Mouse (Mus musculus): ENCODE results near the gene Tcaf3. TPM values are rescaled to one million over a fixed set of nuclear protein-coding genes. Genes with fewer than 3 reads are reported as not detected.

Tcaf3 gene
- polyA plus RNA-seq, 1 experiment from 2014 or later: not detected

GRCm38 (mm10) chr6:42577433-42577832, 20.1 kb downstream of the Tcaf3 start:
- H3K9me3 ChIP-seq: no peaks in the 10 kb centered on the region
- no peak overlapping the region for H3K4me3 ChIP-seq
- no peaks in the 10 kb centered on the region for H3K4me1 ChIP-seq (replicated peaks)
- H3K4me2 ChIP-seq: no peak overlapping the region
- H3K9ac ChIP-seq: no peak overlapping the region
- no peak overlapping the region for H3K27ac ChIP-seq
- no peak for ATAC-seq (ENCODE audit: low FRiP score)
- 98% methylated on average over 2 of the region's 2 CpGs for WGBS
- no peaks in the 10 kb centered on the region for H3K36me3 ChIP-seq
- H3K27me3 ChIP-seq: no peaks in the 10 kb centered on the region

- Histone ChIP-seq H3K36me3 (no peaks in the 10 kb centered on the region), H3K9ac (no peak overlapping the region), H3K4me3 (no peak overlapping the region), H3K4me1 (replicated peaks) (no peaks in the 10 kb centered on the region), H3K27ac (no peak overlapping the region), H3K4me2 (no peak overlapping the region), H3K9me3 (no peaks in the 10 kb centered on the region), H3K27me3 (no peaks in the 10 kb centered on the region)
- ATAC-seq (ENCODE audit: low FRiP score): no peak
- 81% methylated on average over 2 of the region's 2 CpGs for WGBS
Observed at GRCm38 (mm10) chr6:42568205-42568604, 29.3 kb downstream of the Tcaf3 start.

GRCm38 (mm10) chr6:42566076-42566598, 31.4 kb downstream of the Tcaf3 start:
- Histone ChIP-seq H3K36me3 (no peaks in the 10 kb centered on the region), H3K27ac (no peak overlapping the region), H3K27me3 (no peaks in the 10 kb centered on the region), H3K4me3 (no peak overlapping the region), H3K9me3 (no peaks in the 10 kb centered on the region), H3K9ac (no peak overlapping the region), H3K4me2 (no peak overlapping the region), H3K4me1 (replicated peaks) (no peaks in the 10 kb centered on the region)
- no peak for ATAC-seq (ENCODE audit: low FRiP score)
- WGBS: 94% methylated on average over 2 of the region's 2 CpGs

GRCm38 (mm10) chr6:42562280-42562679, 35.2 kb downstream of the Tcaf3 start:
- H3K4me3 ChIP-seq: no peak overlapping the region
- no peaks in the 10 kb centered on the region for H3K4me1 ChIP-seq (replicated peaks)
- H3K4me2 ChIP-seq: no peak overlapping the region
- 70% methylated on average over 2 of the region's 2 CpGs for WGBS
- no peak for ATAC-seq (ENCODE audit: low FRiP score)
- H3K27me3 ChIP-seq: no peaks in the 10 kb centered on the region
- no peaks in the 10 kb centered on the region for H3K9me3 ChIP-seq
- no peak overlapping the region for H3K27ac ChIP-seq
- no peak overlapping the region for H3K9ac ChIP-seq
- no peaks in the 10 kb centered on the region for H3K36me3 ChIP-seq

- H3K9me3 ChIP-seq: no peaks in the 10 kb centered on the region
- no peaks in the 10 kb centered on the region for H3K27me3 ChIP-seq
- H3K9ac ChIP-seq: no peak overlapping the region
- no peaks in the 10 kb centered on the region for H3K36me3 ChIP-seq
- H3K27ac ChIP-seq: no peak overlapping the region
- H3K4me3 ChIP-seq: no peak overlapping the region
- no peak overlapping the region for H3K4me2 ChIP-seq
- WGBS: 82% methylated on average over 5 of the region's 5 CpGs
- no peaks in the 10 kb centered on the region for H3K4me1 ChIP-seq (replicated peaks)
- ATAC-seq (ENCODE audit: low FRiP score): no peak
Observed at GRCm38 (mm10) chr6:42560885-42561284, 36.6 kb downstream of the Tcaf3 start.

- Histone ChIP-seq H3K27ac (no peak overlapping the region), H3K4me3 (no peak overlapping the region), H3K4me2 (no peak overlapping the region), H3K9me3 (no peaks in the 10 kb centered on the region), H3K4me1 (replicated peaks) (no peaks in the 10 kb centered on the region), H3K27me3 (no peaks in the 10 kb centered on the region), H3K9ac (no peak overlapping the region), H3K36me3 (no peaks in the 10 kb centered on the region)
- ATAC-seq (ENCODE audit: low FRiP score): no peak
- 97% methylated on average over 14 of the region's 14 CpGs for WGBS
Observed at GRCm38 (mm10) chr6:42558641-42559040, 38.9 kb downstream of the Tcaf3 start.

- H3K9me3 ChIP-seq: no peaks in the 10 kb centered on the region
- H3K4me1 ChIP-seq (replicated peaks): no peaks in the 10 kb centered on the region
- no peak within 1 kb of the TSS for H3K9ac ChIP-seq
- H3K27ac ChIP-seq: no peak within 1 kb of the TSS
- H3K4me3 ChIP-seq: no peak within 1 kb of the TSS
- H3K36me3 ChIP-seq: no peaks in the 10 kb centered on the region
- no peak for ATAC-seq (ENCODE audit: low FRiP score)
- WGBS: 94% methylated on average over 4 of the region's 4 CpGs
- no peaks in the 10 kb centered on the region for H3K27me3 ChIP-seq
- no peak within 1 kb of the TSS for H3K4me2 ChIP-seq
Observed at GRCm38 (mm10) chr6:42547461-42547860, 50.0 kb downstream of the Tcaf3 start, which contains the start of gene Olfr455. Gene Olfr455, minus strand, starts transcription at chr6:42547587.

GRCm38 (mm10) chr6:42546180-42546579, 51.3 kb downstream of the Tcaf3 start:
- Histone ChIP-seq H3K4me2 (no peak overlapping the region), H3K4me1 (replicated peaks) (no peaks in the 10 kb centered on the region), H3K27ac (no peak overlapping the region), H3K36me3 (no peaks in the 10 kb centered on the region), H3K4me3 (no peak overlapping the region), H3K9me3 (no peaks in the 10 kb centered on the region), H3K9ac (no peak overlapping the region), H3K27me3 (no peaks in the 10 kb centered on the region)
- ATAC-seq (ENCODE audit: low FRiP score): no peak
- WGBS: 93% methylated on average over 2 of the region's 2 CpGs

GRCm38 (mm10) chr6:42545451-42545885, 52.0 kb downstream of the Tcaf3 start:
- ATAC-seq (ENCODE audit: low FRiP score): no peak
- WGBS: 69% methylated on average over 2 of the region's 2 CpGs
- no peak overlapping the region for H3K9ac ChIP-seq

GRCm38 (mm10) chr6:42544846-42545245, 52.6 kb downstream of the Tcaf3 start:
- H3K4me2 ChIP-seq: no peak overlapping the region
- no peaks in the 10 kb centered on the region for H3K4me1 ChIP-seq (replicated peaks)
- no peak overlapping the region for H3K9ac ChIP-seq
- 69% methylated on average over 1 of the region's 1 CpGs for WGBS
- H3K36me3 ChIP-seq: no peaks in the 10 kb centered on the region
- no peak overlapping the region for H3K27ac ChIP-seq
- no peaks in the 10 kb centered on the region for H3K27me3 ChIP-seq
- no peak for ATAC-seq (ENCODE audit: low FRiP score)
- H3K9me3 ChIP-seq: no peaks in the 10 kb centered on the region
- H3K4me3 ChIP-seq: no peak overlapping the region

More at GRCm38 (mm10) chr6:42545451-42545885, 52.0 kb downstream of the Tcaf3 start:
- Histone ChIP-seq H3K27ac (no peak overlapping the region), H3K4me3 (no peak overlapping the region), H3K4me1 (replicated peaks) (no peaks in the 10 kb centered on the region), H3K27me3 (no peaks in the 10 kb centered on the region), H3K36me3 (no peaks in the 10 kb centered on the region), H3K4me2 (no peak overlapping the region), H3K9me3 (no peaks in the 10 kb centered on the region)

GRCm38 (mm10) chr6:42542036-42543031, 55.2 kb downstream of the Tcaf3 start:
- H3K4me2 ChIP-seq: no peak overlapping the region
- 73% methylated on average over 4 of the region's 4 CpGs for WGBS
- H3K9ac ChIP-seq: no peak overlapping the region
- H3K9me3 ChIP-seq: no peaks in the 10 kb centered on the region
- no peaks in the 10 kb centered on the region for H3K4me1 ChIP-seq (replicated peaks)
- no peak overlapping the region for H3K27ac ChIP-seq
- no peak for ATAC-seq (ENCODE audit: low FRiP score)
- no peaks in the 10 kb centered on the region for H3K36me3 ChIP-seq
- no peak overlapping the region for H3K4me3 ChIP-seq
- H3K27me3 ChIP-seq: no peaks in the 10 kb centered on the region

GRCm38 (mm10) chr6:42540681-42541080, 56.8 kb downstream of the Tcaf3 start:
- no peak overlapping the region for H3K9ac ChIP-seq
- no peak overlapping the region for H3K4me3 ChIP-seq
- no peak for ATAC-seq (ENCODE audit: low FRiP score)
- 77% methylated on average over 1 of the region's 1 CpGs for WGBS
- no peaks in the 10 kb centered on the region for H3K4me1 ChIP-seq (replicated peaks)
- no peak overlapping the region for H3K4me2 ChIP-seq
- H3K9me3 ChIP-seq: no peaks in the 10 kb centered on the region
- no peaks in the 10 kb centered on the region for H3K36me3 ChIP-seq
- no peaks in the 10 kb centered on the region for H3K27me3 ChIP-seq
- no peak overlapping the region for H3K27ac ChIP-seq

All from hindbrain, embryonic 13.5 days (tissue).